Mouse (Mus musculus) cerebellum, adult 2 months (tissue): ENCODE results near the gene Psmd8.

ENCODE experiments used
- CTCF ChIP-seq: fragments of 200-500 bp; IDR thresholded peaks from 2 replicates; pipeline ENCODE4 v1.5.1; 2011; ENCODE audit warnings: low read depth, mild to moderate bottlenecking, control low read depth, low read length, moderate library complexity, borderline replicate concordance; ENCODE audit not compliant: insufficient read depth
- POLR2A ChIP-seq: fragments of 200-500 bp; IDR thresholded peaks from 2 replicates; pipeline ENCODE4 v1.6.1; 2011; ENCODE audit warnings: low read length, control low read depth, borderline replicate concordance; ENCODE audit not compliant: insufficient read depth

- no peak for TF ChIP-seq POLR2A
- TF ChIP-seq CTCF = no peak
Measured at GRCm38 (mm10) chr7:29172390-29173016, 8.0 kb downstream of the Psmd8 start.
